Mouse (Mus musculus) c-Kit-positive CD71-positive TER-119-negative erythroid progenitor cells, embryonic 14.5 days (primary cell): Measurements from ENCODE around the gene Rdh7.
"Not testable (repeated sequence)": the region's sequence is repeated elsewhere in the genome, so short reads cannot be mapped to it uniquely, and the experiment has no call there.

ENCODE experiments used
- DNase-seq: peaks from one replicate; pipeline ENCODE4 v3.0.0-alpha.2; 2013; ENCODE audit warnings: low read depth

Gene Rdh7

DNA sequence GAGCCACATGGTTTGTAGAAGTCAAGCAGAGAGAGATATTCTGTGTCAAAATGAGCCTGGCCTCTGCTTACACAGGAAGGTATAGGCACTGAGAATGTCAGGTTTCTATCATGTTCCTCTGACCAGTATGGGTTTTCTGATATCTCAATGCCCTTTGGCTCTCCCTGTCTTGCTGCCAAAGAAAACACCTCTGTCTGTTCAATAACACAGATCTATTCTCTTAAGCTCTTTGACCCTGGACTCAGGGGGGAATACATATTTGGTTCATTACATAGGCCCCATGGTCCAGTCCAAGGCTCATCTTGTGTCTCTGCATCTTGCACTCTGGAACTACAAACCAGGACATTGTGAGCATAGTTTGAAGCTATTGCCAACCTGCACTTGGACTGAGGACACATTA is at the start of gene Rdh7:
Rdh7 (minus strand) TSS at position 213 of the 400 bp plus-strand sequence.
- no peak for DNase-seq

GRCm38 (mm10) chr10:127937428-127938010 is 48.9 kb upstream of the Rdh7 start:
- peak; percentile 23 for DNase-seq

GRCm38 (mm10) chr10:127936747-127937409 is 48.3 kb upstream of the Rdh7 start:
- DNase-seq, result no peak

- DNase-seq, result no peak
Measured at GRCm38 (mm10) chr10:127936271-127936670, 47.7 kb upstream of the Rdh7 start.

- DNase-seq, result no peak
Measured at GRCm38 (mm10) chr10:127932290-127932926, 43.8 kb upstream of the Rdh7 start.

DNA sequence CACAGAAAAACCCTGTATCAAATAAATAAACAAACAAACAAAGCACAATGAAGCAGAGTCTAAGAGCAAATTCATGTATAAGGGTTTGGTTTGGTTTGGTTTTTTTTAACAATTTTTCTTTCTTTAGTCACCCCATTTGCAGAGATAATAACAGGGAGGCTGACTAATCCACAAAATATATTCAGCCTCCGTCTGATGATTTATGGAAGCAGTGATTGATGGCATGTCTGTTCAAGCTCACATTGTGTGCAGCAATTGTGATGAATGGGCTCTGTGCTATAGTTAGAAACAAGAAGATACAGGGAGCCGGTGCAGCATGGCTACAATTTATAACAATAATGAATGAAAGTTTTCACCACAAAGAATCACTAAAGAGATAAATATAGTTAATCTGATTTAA is 39.1 kb upstream of the Rdh7 start:
- no peak for DNase-seq

GRCm38 (mm10) chr10:127924597-127925378 is 36.2 kb upstream of the Rdh7 start:
- DNase-seq, result no peak

GRCm38 (mm10) chr10:127923024-127923423 is 34.4 kb upstream of the Rdh7 start:
- no peak for DNase-seq

GRCm38 (mm10) chr10:127922241-127922640 is 33.6 kb upstream of the Rdh7 start:
- DNase-seq, result no peak

DNA sequence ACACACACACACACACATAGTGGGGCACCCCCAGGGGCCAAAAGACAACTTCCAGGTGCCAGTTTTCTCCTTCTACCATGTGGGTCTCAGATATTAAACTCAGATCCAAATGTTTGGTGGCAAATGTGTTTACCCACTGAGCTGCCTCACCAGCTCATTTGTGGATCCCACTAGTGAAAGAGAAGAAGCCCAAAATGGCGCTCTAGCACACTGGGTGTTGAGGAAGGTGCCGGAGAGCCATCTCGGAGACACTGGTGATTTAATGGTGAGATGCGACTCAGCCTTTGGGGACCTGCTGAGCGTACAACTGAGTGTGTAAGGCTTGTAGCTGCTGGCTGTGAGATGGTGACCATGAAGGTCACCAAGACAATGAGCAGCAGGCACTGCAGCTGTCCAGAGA is 29.0 kb upstream of the Rdh7 start:
- no peak for DNase-seq

DNA sequence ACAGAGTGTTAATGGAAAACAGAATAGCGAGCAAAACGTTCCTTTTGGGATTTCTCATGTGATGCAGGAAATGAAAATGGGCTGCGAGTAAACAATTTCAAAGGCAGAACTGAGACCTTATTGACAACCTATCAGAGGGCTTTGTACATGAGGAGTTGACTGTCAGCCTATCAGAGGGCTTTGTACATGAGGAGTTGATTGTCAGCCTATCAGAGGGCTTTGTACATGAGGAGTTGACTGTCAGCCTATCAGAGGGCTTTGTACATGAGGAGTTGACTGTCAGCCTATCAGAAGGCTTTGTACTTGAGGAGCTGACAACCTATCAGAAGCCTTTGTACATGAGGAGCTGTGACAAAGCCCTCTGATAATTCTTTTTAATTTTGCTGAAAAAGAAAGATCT is 28.6 kb upstream of the Rdh7 start:
- DNase-seq, result not testable (repeated sequence)

DNA sequence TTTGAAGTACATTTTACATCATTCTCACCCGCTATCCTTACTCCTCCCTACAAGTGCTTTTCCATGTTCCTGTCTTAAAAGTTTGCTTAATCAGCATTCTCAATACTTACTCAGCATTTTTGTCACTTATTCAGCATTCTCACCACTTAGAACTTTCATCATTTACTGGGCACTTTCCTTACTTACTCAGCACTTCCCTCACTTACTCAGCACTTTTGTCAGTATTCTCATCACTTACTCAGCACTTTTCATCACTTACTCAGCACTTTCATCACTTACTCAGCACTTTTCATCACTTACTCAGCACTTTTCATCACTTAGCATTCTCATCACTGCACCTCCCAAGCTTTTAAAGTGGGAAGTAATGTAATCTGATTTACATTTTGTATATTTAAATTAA is 27.0 kb upstream of the Rdh7 start:
- DNase-seq, result no peak

GRCm38 (mm10) chr10:127907386-127907951 is 18.9 kb upstream of the Rdh7 start:
- no peak for DNase-seq

DNA sequence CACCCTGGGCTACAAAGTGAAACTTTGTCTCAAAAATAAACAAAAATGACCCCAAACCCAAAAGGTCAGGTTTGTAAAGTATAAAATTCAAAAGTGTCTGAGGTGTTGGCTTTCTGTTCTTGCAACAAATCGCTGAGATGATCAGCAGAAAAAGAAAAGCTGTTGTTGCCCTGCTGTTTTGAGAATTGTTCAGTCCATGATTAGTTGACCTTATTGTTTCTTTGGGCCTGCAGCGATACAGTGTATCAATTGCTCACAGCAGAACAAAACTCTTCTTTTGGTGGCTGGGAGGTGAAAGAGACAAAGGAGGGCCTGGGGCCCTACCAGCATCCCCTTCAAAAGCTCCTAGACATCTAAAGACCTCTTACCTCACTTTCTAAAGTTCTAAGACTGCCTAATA is 17.5 kb upstream of the Rdh7 start:
- DNase-seq, result no peak

DNA sequence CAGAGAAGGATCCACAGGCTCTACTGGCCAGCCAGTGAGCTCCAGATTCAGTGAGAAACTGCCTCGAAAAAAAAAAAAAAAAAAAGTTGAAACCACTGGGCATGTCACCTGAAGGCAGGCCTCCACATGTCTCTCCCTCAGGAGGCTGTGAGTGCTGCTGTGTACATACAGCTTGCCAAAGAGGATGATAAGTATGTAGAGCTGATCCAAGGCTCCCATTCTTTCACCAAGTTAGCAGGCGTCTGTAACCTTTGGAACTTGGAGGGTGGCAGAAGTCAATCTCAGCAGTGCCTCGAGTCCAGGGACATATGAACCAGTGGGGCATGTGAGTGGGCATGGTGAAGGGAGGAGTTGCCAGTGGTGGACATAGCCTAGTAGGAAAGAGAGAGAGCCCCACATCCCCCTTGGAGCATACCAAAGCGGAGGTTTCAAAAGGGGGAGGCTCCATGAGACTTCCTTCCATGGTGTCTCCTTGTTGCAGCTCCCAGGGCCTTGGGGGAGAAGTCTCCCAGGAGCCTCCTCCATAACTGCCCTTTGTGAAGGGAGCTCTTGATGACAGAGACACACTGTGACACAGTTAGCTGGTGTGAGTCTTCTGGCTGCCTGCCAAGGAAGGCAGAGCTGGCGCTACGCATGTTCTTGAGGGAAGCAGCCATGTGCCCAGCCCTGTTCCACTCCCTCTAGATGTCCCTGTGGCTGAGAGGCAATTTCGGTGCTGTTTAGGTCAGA is 16.3 kb upstream of the Rdh7 start:
- DNase-seq, result no peak

DNA sequence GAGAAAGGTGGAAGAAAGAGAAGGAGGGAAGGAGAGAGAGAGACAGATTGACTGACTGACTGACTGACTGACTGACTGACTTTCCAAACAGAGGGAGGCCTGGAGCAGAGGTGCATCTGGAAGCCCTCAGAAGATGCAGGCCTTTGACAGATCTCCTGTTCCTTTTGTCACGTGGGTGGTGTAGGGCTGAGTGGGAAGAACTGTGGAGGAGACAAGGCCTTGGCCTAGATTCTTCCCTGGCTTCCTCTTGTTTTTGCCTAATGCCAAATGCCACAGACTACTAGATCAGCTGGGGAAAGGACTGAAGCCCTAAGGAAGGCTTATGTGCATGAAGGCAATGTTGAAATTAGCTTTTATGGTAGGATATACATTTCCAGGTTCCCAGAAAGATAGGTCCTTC is 14.5 kb upstream of the Rdh7 start:
- DNase-seq, result no peak

- no peak for DNase-seq
Measured at GRCm38 (mm10) chr10:127901751-127902150, 13.1 kb upstream of the Rdh7 start.

- no peak for DNase-seq
Measured at GRCm38 (mm10) chr10:127899783-127900182, 11.2 kb upstream of the Rdh7 start.

DNA sequence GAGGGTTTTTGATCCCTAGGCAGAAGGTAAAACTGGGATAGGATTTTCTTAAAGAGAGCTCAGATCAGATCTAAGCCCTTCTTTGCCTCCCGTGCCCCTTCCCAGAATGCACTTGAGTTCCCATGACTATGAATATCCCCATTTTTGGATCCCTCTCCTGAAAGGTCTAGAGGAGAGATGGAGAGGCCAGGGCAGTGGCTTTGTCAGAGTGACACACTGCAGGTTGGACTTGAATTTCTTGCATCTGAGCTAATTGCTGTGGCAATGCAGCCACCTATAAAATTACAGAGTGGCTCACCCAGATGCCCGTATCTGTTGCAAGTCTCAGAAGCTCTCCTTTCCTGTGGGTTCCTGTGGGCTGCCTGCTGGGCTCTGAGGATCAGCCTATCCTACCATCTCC is 9.6 kb upstream of the Rdh7 start, which contains the start of gene Sdr9c7:
Sdr9c7 (plus strand) TSS at position 301 of the 400 bp plus-strand sequence.
- no peak for DNase-seq

- DNase-seq, result no peak
Measured at GRCm38 (mm10) chr10:127897506-127897905, 8.9 kb upstream of the Rdh7 start.

- DNase-seq, result no peak
Measured at GRCm38 (mm10) chr10:127896705-127897104, 8.1 kb upstream of the Rdh7 start.
